Mouse (Mus musculus): Measurements from ENCODE around the gene Olfr523. TPM values are rescaled to one million over a fixed set of nuclear protein-coding genes. Genes with fewer than 3 reads are reported as not detected.
"Not testable (repeated sequence)": the region's sequence is repeated elsewhere in the genome, so short reads cannot be mapped to it uniquely, and the experiment has no call there.

Gene Olfr523
- polyA plus RNA-seq (2015; fragmentation: Nextera tagmentation; extraction: Ambion mirVana): not detected in 2 replicates

DNA sequence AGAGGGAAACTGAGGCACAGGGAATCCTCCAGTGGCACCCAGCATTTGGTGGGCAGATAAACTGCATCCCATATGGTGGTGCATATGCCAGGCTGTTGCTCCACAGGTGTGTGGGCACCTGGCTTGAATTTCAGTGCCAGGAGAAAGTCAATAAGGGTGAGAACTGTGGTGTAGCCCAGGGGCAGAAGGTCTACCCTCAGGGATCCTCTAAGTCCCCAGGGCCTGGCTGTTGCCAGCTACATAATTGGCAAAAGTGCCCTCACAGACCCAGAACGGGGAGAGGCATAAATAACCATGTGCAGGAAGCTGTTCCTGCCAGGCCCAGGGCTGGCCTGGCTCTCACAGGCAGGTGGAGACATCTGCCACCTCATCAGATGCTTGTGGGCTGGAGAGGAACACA lies at the start of gene Olfr523:
Olfr523 (plus strand) TSS at position 282 of the 400 bp plus-strand sequence.
- Histone ChIP-seq H3K9me3 (no peaks in the 10 kb centered on the region), H3K4me2 (no peak within 1 kb of the TSS), H3K27me3 (no peaks in the 10 kb centered on the region), H3K4me3 (no peak within 1 kb of the TSS), H3K27ac (no peak within 1 kb of the TSS), H3K9ac (no peak within 1 kb of the TSS), H3K36me3 (no peaks in the 10 kb centered on the region), H3K4me1 (replicated peaks) (no peaks in the 10 kb centered on the region)
- 85% methylated on average over 1 of the region's 1 CpGs for WGBS
- ATAC-seq (ENCODE audit: low FRiP score): no peak

DNA sequence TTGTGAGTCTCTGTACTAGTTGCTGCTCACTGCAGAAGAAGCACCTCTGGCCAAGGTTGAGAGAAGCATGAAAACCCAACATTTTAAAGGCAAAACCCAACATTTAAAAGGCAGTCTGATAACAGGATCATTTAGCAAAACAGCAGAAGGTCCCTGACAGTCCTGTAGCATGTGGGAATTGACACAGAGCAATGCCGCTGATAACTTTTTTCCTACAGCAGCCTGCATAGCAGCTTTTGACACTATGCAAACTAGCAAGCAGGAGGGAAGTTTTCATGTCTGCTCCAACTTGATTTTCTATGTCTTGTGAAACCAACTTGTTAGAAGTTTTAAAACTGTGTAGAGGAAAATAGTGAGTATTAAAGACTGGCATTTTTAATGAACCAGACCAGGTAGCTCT lies 48.6 kb upstream of the Olfr523 start:
- H3K27me3 ChIP-seq: no peaks in the 10 kb centered on the region
- H3K9ac ChIP-seq: no peak overlapping the region
- H3K27ac ChIP-seq: no peak overlapping the region
- H3K36me3 ChIP-seq: no peaks in the 10 kb centered on the region; the same call in 1 of the 2 replicates
- H3K4me3 ChIP-seq: no peak overlapping the region
- H3K4me1 ChIP-seq (replicated peaks): peaks cover 15% of the 10 kb centered on the region
- WGBS: 98% methylated on average over 1 of the region's 1 CpGs
- no peak overlapping the region for H3K4me2 ChIP-seq
- no peaks in the 10 kb centered on the region for H3K9me3 ChIP-seq
- ATAC-seq (ENCODE audit: low FRiP score): no peak

DNA sequence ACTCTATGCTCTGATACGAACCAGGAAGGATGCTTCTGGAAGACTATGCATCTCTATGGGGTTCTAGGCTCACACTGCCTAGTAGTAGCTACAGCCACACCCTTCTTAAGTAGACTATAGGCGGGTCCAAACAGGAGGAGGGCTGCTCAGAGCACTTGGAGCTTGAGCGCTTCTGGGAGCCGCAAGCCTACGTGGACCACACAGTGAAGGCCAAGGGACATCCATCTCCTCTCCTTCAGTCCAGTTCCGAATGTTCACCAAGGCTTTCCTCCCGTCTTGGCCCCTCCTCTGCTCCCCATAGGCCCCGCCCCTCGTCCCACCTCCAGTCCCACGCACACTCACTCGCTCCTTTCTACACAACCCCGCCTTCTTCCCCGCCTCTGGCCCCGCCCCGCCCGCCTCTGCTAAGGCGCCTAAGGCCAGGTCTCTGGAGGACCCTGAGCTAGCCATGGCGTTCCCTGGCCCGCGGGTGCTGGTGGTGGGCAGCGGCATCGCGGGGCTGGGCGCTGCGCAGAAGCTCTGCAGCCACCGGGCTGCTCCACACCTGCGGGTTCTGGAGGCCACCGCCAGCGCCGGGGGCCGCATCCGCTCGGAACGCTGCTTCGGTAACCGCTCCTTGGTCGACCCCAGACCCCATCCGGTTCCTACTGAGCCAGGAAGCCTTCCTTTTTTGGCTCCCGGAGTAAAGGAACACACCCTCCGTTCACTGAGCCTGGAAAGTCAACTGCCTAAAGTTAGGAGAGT lies 47.6 kb upstream of the Olfr523 start:
- H3K36me3 ChIP-seq: peaks cover 9% of the 10 kb centered on the region; the same call in 1 of the 2 replicates
- peaks cover 15% of the 10 kb centered on the region for H3K4me1 ChIP-seq (replicated peaks)
- no peaks in the 10 kb centered on the region for H3K27me3 ChIP-seq
- ATAC-seq (ENCODE audit: low FRiP score): peak; percentile 95
- H3K27ac ChIP-seq: no peak overlapping the region
- H3K4me2 ChIP-seq: peak overlapping the region; percentile 80
- H3K4me3 ChIP-seq: peak overlapping the region; percentile 75
- H3K9me3 ChIP-seq: no peaks in the 10 kb centered on the region
- WGBS: 3% methylated on average over 39 of the region's 40 CpGs
- H3K9ac ChIP-seq: peak overlapping the region; percentile 81

DNA sequence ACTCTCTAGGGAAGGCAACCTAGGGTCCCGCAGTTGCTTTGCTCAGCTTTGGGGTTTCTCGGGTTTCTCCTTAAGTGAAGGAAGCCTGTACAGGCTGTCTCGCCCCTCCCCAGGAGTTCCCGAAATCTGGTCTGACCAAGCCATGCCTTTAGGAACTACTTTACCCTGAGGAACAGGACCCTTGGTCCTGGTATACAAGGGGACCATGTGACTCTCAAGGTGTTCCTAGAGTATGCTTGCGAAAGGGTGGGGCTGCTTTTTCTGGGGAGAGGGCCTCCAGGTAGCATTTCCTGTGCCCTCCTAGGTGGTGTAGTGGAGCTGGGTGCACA lies 47.0 kb upstream of the Olfr523 start:
- H3K9ac ChIP-seq: peak overlapping the region; percentile 81
- WGBS: 14% methylated on average over 5 of the region's 5 CpGs
- peaks cover 10% of the 10 kb centered on the region; the same call in 1 of the 2 replicates for H3K36me3 ChIP-seq
- peak; percentile 25; the same call in 1 of the 2 replicates for ATAC-seq (ENCODE audit: low FRiP score)
- no peaks in the 10 kb centered on the region for H3K9me3 ChIP-seq
- peak overlapping the region; percentile 75 for H3K4me3 ChIP-seq
- no peak overlapping the region for H3K27ac ChIP-seq
- peaks cover 15% of the 10 kb centered on the region for H3K4me1 ChIP-seq (replicated peaks)
- H3K27me3 ChIP-seq: no peaks in the 10 kb centered on the region
- peak overlapping the region; percentile 80 for H3K4me2 ChIP-seq

DNA sequence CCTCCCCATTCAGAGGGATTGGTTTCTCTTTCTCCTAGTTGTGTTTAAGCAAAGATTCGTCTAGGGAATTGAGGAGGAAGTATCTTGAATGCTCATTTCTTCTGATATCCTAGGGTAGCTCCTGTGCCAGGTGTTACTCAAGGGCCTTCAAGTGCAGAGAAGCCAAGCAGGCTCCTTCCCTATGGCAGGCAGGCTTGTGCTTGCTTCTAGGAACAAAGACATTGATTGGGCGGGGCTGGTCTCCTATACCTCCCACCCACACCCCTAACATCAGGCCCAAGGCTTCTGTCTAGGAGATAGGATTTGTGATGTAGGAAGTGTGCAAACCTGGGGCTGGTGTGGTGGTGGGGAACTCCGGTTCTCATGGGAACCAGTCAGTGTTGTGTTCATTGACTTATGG lies 46.1 kb upstream of the Olfr523 start:
- Histone ChIP-seq H3K9ac (no peak overlapping the region), H3K27me3 (no peaks in the 10 kb centered on the region), H3K4me1 (replicated peaks) (peaks cover 15% of the 10 kb centered on the region), H3K4me2 (0 out of 2 replicates have a peak overlapping the region, but pooled peaks have one; percentile 1), H3K36me3 (peaks cover 10% of the 10 kb centered on the region; the same call in 1 of the 2 replicates), H3K4me3 (no peak overlapping the region), H3K27ac (no peak overlapping the region), H3K9me3 (no peaks in the 10 kb centered on the region)
- ATAC-seq (ENCODE audit: low FRiP score): no peak
- 90% methylated on average over 3 of the region's 3 CpGs for WGBS

DNA sequence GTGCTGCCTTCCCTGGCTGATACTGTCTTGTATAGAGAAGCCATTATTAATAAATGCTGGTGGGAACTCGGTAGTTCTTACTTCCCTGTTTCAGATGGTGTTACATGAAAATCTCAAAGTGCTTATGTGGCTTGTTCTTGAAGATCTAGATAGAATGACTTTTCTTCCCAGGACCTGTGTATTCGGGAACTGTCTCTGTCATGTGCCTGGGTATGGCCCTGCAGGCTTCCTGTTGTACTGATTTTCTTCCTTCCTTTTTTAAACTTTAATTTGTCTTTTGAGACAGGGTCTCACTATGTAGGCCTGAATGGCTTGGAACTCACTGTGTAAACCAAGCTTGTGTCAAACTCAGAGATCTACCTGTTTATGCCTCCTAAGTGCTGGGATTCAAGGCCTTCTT lies 45.1 kb upstream of the Olfr523 start:
- Histone ChIP-seq H3K4me2 (no peak overlapping the region), H3K36me3 (peaks cover 10% of the 10 kb centered on the region; the same call in 1 of the 2 replicates), H3K27me3 (no peaks in the 10 kb centered on the region), H3K9me3 (no peaks in the 10 kb centered on the region), H3K9ac (no peak overlapping the region), H3K4me3 (no peak overlapping the region), H3K4me1 (replicated peaks) (peaks cover 15% of the 10 kb centered on the region), H3K27ac (no peak overlapping the region)
- WGBS: 90% methylated on average over 2 of the region's 2 CpGs
- no peak for ATAC-seq (ENCODE audit: low FRiP score)

DNA sequence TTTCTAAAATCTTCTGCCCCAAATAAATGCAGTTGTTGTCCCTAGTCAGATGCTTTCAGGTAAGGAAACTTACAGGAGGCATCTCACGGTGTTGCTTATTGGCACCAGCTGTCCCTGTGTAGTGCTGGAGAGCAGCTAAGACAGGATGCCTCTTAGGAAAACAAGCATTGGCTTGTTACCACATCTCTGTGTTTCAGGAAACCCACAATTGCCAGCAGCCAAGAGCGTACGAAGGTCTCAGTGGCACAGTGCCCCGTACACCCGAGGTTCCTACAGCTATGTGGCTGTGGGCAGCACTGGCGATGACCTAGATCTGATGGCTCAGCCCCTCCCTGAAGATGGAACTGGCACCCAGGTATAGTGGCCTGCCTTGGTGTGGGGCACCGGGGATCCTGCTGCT lies 40.8 kb upstream of the Olfr523 start:
- not testable (repeated sequence) for H3K4me2 ChIP-seq; ATAC-seq (ENCODE audit: low FRiP score); H3K9ac ChIP-seq; H3K4me1 ChIP-seq (replicated peaks); H3K27ac ChIP-seq; H3K4me3 ChIP-seq; H3K27me3 ChIP-seq; H3K9me3 ChIP-seq
- WGBS: 91% methylated on average over 7 of the region's 7 CpGs
- peaks cover 10% of the 10 kb centered on the region; the same call in 1 of the 2 replicates for H3K36me3 ChIP-seq

DNA sequence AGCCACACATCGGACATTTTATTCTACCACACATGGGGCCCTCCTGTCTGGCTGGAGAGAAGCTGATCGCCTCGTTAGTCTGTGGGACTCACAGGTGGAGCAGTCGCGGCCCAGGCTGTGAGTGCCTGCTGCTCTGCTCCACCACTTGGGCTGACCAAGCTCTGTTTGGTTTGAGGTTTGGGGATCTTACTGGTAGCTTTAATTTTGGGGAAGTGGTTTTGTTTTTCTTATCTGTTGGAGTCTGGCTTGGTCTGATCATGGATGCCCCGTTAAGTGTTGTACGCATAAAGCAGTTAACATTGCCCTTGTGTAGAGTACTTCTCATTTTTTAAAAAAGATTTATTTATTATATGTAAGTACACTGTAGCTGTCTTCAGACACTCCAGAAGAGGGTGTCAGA lies 39.0 kb upstream of the Olfr523 start:
- H3K27ac ChIP-seq; H3K27me3 ChIP-seq; H3K4me3 ChIP-seq; H3K9ac ChIP-seq; ATAC-seq (ENCODE audit: low FRiP score); H3K4me1 ChIP-seq (replicated peaks); H3K4me2 ChIP-seq; H3K9me3 ChIP-seq: not testable (repeated sequence)
- WGBS: 94% methylated on average over 7 of the region's 7 CpGs
- peaks cover 10% of the 10 kb centered on the region; the same call in 1 of the 2 replicates for H3K36me3 ChIP-seq

DNA sequence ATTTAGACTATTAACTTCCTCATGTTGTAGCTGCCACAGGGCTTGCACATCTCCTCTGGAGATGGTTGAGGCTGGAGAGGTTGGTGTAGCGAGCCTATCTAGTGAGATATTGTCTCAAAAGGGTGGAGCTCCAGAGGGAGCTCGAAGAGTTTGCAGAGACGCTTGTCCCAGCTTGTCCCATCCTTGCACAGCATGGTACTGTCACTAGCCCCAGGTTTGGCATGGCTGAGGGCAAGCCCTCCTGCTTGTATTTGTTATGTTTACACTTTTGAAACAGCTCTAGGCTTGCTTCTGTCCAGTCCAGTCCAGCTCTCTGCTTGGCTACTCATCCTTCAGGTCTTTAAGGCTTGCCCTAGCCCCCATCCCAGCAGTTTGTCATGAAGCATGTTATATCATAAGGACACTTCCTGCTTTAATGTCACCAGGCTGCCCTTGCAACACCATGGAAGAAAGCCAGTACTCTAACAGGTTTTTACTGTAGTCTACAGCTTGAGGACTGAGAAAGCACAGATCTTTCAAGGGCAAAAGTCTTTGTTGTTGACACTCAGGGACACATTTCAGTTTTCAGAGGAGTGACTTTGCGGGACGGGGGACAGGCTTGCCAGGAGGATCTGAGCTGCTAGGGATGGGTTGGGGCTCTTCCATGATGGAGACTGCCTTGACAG lies 37.8 kb upstream of the Olfr523 start:
- no peak for ATAC-seq (ENCODE audit: low FRiP score)
- Histone ChIP-seq H3K36me3 (peaks cover 3% of the 10 kb centered on the region; the same call in 1 of the 2 replicates), H3K4me2 (no peak overlapping the region), H3K27me3 (no peaks in the 10 kb centered on the region), H3K4me3 (no peak overlapping the region), H3K4me1 (replicated peaks) (peaks cover 10% of the 10 kb centered on the region), H3K27ac (no peak overlapping the region), H3K9ac (no peak overlapping the region), H3K9me3 (no peaks in the 10 kb centered on the region)
- WGBS: 94% methylated on average over 5 of the region's 5 CpGs

DNA sequence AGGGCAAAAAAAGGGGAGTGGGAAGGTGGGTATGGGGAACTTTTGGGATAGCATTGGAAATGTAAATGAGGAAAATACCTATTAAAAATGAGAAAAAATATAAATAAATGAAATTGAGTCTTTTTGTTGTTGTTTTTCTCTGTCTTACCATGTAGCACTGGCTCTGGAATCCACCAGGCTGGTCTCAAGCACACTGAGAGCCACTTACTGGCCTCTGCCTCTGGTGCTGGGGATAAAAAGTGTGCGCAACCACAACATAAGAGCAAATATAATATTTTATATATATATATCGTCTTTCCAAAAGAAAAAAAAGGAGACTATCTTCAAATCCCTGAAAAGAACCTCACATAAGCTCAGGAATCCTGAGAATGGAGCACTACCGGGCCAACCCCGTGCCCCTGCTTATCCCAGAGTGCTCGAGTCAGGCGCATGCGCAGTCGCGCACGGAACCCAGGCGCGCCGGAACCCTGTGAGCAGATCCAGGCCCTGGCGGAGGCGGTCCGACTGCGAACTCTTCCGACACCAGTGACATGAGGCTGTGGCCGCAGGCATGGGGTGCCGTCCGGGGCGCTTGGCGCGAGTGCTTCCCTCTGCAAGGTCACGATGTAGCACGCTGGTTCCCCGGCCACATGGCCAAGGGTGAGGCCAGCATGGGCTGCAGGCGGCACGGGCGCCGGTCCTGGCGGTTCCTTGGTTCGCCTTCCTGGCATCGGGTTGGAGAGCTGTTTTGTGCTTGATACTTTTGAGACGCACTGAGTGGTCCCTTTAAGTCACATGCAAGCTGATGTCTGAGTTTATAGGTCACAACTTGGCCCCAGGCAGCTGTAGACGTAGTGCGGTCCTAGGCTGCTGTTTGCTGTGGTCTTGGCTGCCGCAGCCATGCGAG lies 35.6 kb upstream of the Olfr523 start, which contains the start of gene Mtg1:
Mtg1 (plus strand) TSS at position 430 of the 886 bp plus-strand sequence.
- H3K9me3 ChIP-seq: no peaks in the 10 kb centered on the region
- H3K36me3 ChIP-seq: no peaks in the 10 kb centered on the region; the same call in 1 of the 2 replicates
- H3K9ac ChIP-seq: peak within 1 kb of the TSS; percentile 87
- H3K4me1 ChIP-seq (replicated peaks): peaks cover 10% of the 10 kb centered on the region
- H3K27me3 ChIP-seq: no peaks in the 10 kb centered on the region
- peak within 1 kb of the TSS; percentile 79 for H3K4me2 ChIP-seq
- 1% methylated on average over 39 of the region's 39 CpGs for WGBS
- peak within 1 kb of the TSS; percentile 88 for H3K27ac ChIP-seq
- peak; percentile 98 for ATAC-seq (ENCODE audit: low FRiP score)
- H3K4me3 ChIP-seq: peak within 1 kb of the TSS; percentile 78

DNA sequence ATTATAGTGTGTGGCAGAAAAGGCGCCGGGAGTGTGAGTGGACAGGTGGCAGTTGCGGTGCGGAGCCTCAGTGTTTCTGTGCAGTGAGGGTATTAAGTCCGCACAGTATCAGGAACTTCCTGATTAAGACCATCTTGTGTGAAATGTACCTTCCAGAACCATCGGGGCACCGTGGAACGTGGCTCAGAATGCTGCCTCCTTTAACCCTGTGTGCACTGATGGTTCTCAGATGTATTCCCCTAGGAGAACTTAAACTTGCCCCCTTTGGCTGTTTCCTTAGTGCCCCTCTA lies 35.1 kb upstream of the Olfr523 start:
- H3K4me2 ChIP-seq: peak overlapping the region; percentile 79
- peak overlapping the region; percentile 88 for H3K27ac ChIP-seq
- 1% methylated on average over 8 of the region's 8 CpGs for WGBS
- H3K4me3 ChIP-seq: peak overlapping the region; percentile 78
- no peaks in the 10 kb centered on the region for H3K27me3 ChIP-seq
- no peak for ATAC-seq (ENCODE audit: low FRiP score)
- peak overlapping the region; percentile 87 for H3K9ac ChIP-seq
- H3K4me1 ChIP-seq (replicated peaks): peaks cover 10% of the 10 kb centered on the region
- H3K9me3 ChIP-seq: no peaks in the 10 kb centered on the region
- no peaks in the 10 kb centered on the region; the same call in 1 of the 2 replicates for H3K36me3 ChIP-seq

DNA sequence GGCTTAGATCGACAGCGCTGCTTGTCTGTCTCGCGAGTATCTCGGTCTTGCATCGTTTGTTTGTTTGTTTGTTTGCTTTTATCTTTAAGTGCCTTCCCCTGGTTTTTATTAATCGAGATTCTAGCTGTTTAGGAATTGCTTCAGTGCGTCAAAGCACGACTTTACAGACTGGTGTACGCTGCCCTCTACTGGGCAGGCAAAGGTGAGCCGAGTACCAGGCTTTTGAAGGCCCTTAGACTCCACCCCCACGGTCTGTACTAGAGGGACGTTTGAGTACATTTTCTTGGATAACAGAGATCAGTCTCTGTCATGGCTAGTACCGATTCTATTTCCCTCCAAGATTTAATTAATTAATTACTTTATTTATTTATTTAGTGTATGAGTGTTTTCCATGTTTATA lies 31.7 kb upstream of the Olfr523 start:
- WGBS: 7% methylated on average over 14 of the region's 14 CpGs
- Histone ChIP-seq H3K27me3 (no peaks in the 10 kb centered on the region), H3K4me3 (no peak overlapping the region), H3K4me1 (replicated peaks) (peaks cover 10% of the 10 kb centered on the region), H3K9ac (no peak overlapping the region), H3K36me3 (peaks cover 10% of the 10 kb centered on the region), H3K4me2 (no peak overlapping the region), H3K9me3 (no peaks in the 10 kb centered on the region), H3K27ac (no peak overlapping the region)
- ATAC-seq (ENCODE audit: low FRiP score): no peak

Measured in hindbrain, embryonic 13.5 days (tissue).